Mouse (Mus musculus): Measurements from ENCODE around the gene Atraid. TPM values are rescaled to one million over a fixed set of nuclear protein-coding genes. Genes with fewer than 3 reads are reported as not detected.
A peak's percentile ranks its signal among the peaks of the same experiment; 100 is the strongest.

The Atraid gene
- polyA plus RNA-seq, 2 experiments from 2014 or later: 80.7 to 89.3 TPM

DNA sequence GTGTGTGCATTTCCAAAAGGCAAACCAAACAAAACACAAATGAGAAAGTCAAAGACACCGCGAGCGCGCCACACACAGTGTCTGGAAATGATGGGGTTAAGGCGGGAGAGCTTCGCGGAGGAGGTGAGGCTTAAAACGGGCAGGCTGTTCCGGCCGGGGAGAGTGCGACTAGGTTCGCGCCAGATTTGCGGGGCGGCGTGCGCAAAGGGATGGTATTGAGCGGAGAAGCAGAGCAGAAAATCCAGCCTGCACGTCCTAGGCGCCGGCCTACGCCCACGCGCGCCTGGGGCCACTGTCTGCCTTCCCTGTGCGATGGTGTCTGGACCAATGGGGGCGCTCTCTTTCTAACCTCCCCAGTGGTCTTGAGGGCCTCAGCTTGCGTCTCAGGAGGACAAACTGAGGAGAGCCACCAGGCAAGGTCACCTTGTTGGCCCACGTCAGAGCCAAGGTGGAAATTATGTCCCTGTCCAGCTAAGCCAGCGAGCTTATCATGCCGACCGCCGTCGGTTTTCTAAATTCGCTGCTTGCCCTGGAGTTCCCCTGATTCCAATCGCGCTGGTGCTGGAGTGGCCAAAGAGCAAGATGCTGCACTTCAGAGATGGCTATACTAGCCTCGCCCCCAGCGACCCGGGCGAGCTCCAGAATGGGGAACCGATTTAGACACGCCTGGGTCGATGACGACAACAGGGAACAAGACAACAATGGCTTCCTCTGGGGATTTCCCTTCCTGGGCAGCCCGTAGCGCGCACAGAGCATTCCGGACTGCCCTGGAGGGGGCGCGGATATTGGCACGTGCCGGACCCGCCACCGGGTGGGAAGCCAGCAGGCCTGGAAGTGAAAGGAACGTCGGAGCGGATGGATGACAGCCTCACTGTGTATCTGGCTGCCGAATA, 46.9 kb downstream of the Atraid start:
- peak; percentile 80 for ATAC-seq

- ATAC-seq: no peak
These were observed 47.8 kb downstream of the Atraid start for GRCm38 (mm10) chr5:31095711-31096480.

Other genes with a start within 250 kb of the Atraid start
- gene Mapre3, start 233.7 kb upstream of the Atraid start, polyA plus RNA-seq (2017; shearing (Covaris generic)): 1 to 10 TPM; 3.0 to 4.1 TPM
- gene Tmem214, start 180.3 kb upstream of the Atraid start, polyA plus RNA-seq (2017; shearing (Covaris generic)): 10 to 100 TPM; 28.4 to 41.1 TPM
- 1 to 10 TPM; 4.4 to 5.5 TPM for gene Agbl5, start 159.6 kb upstream of the Atraid start, polyA plus RNA-seq (2017; shearing (Covaris generic))
- 100 to 1,000 TPM; 200 to 285 TPM for gene Ost4, start 140.5 kb upstream of the Atraid start, polyA plus RNA-seq (2017; shearing (Covaris generic))
- under 1 TPM; 0.32 to 0.90 TPM for gene Emilin1, start 134.9 kb upstream of the Atraid start, polyA plus RNA-seq (2017; shearing (Covaris generic))
- gene Khk, start 126.9 kb upstream of the Atraid start, polyA plus RNA-seq (2017; shearing (Covaris generic)): 10 to 100 TPM; 20.3 to 26.3 TPM
- 1 to 10 TPM in 1 of 2 experiments, not detected in 1; 1.7 TPM for gene Cgref1, start 102.7 kb upstream of the Atraid start, polyA plus RNA-seq (2017; shearing (Covaris generic))
- gene Preb, start 88.0 kb upstream of the Atraid start, polyA plus RNA-seq (2017; shearing (Covaris generic)): 100 to 1,000 TPM in 1 of 2 experiments, 10 to 100 TPM in 1; 83.6 to 112 TPM
- not detected for gene Tcf23, start 79.7 kb upstream of the Atraid start, polyA plus RNA-seq (2017; shearing (Covaris generic))
- gene Slc5a6, start 612 bp downstream of the Atraid start, polyA plus RNA-seq (2017; shearing (Covaris generic)): 1 to 10 TPM; 6.5 to 7.9 TPM
- gene Cad, start 6.5 kb downstream of the Atraid start, polyA plus RNA-seq (2017; shearing (Covaris generic)): 10 to 100 TPM in 1 of 2 experiments, 1 to 10 TPM in 1; 7.7 to 14.0 TPM
- not detected for gene Dnajc5g, start 58.0 kb downstream of the Atraid start, polyA plus RNA-seq (2017; shearing (Covaris generic))
- not detected for gene Slc30a3, start 59.9 kb downstream of the Atraid start, polyA plus RNA-seq (2017; shearing (Covaris generic))
- not detected for gene Trim54, start 68.4 kb downstream of the Atraid start, polyA plus RNA-seq (2017; shearing (Covaris generic))
- not detected for gene Ucn, start 90.5 kb downstream of the Atraid start, polyA plus RNA-seq (2017; shearing (Covaris generic))
- 10 to 100 TPM; 64.4 to 66.7 TPM for gene Mpv17, start 105.9 kb downstream of the Atraid start, polyA plus RNA-seq (2017; shearing (Covaris generic))
- 1 to 10 TPM; 1.2 to 1.5 TPM for gene Gm29609, start 131.6 kb downstream of the Atraid start, polyA plus RNA-seq (2017; shearing (Covaris generic))
- 100 to 1,000 TPM in 1 of 2 experiments, 10 to 100 TPM in 1; 70.2 to 126 TPM for gene Gtf3c2, start 131.8 kb downstream of the Atraid start, polyA plus RNA-seq (2017; shearing (Covaris generic))
- 100 to 1,000 TPM; 111 to 171 TPM for gene Snx17, start 144.9 kb downstream of the Atraid start, polyA plus RNA-seq (2017; shearing (Covaris generic))
- gene Eif2b4, start 145.1 kb downstream of the Atraid start, polyA plus RNA-seq (2017; shearing (Covaris generic)): 10 to 100 TPM; 47.9 to 49.1 TPM
- gene Zfp513, start 154.0 kb downstream of the Atraid start, polyA plus RNA-seq (2017; shearing (Covaris generic)): 1 to 10 TPM; 4.6 to 6.7 TPM
- gene Ppm1g, start 172.4 kb downstream of the Atraid start, polyA plus RNA-seq (2017; shearing (Covaris generic)): 10 to 100 TPM; 45.9 to 50.4 TPM
- gene Nrbp1, start 192.6 kb downstream of the Atraid start, polyA plus RNA-seq (2017; shearing (Covaris generic)): 10 to 100 TPM; 91.5 to 96.5 TPM
- gene Gm9970, start 192.9 kb downstream of the Atraid start, polyA plus RNA-seq (2017; shearing (Covaris generic)): not detected
- 10 to 100 TPM; 28.0 to 30.7 TPM for gene Krtcap3, start 203.4 kb downstream of the Atraid start, polyA plus RNA-seq (2017; shearing (Covaris generic))
- gene Ift172, start 242.8 kb downstream of the Atraid start, polyA plus RNA-seq (2017; shearing (Covaris generic)): 1 to 10 TPM; 4.8 to 10.0 TPM
- not detected for gene Fndc4, start 247.8 kb downstream of the Atraid start, polyA plus RNA-seq (2017; shearing (Covaris generic))
- gene Gckr, start 249.1 kb downstream of the Atraid start, polyA plus RNA-seq (2017; shearing (Covaris generic)): not detected